Mouse (Mus musculus) liver, adult (tissue): ENCODE measurements around the gene Isg15.

Experiments used
- GATA4 ChIP-seq: IDR thresholded peaks from 2 replicates; pipeline ENCODE4 v1.6.1; 2014; ENCODE audit warnings: mild to moderate bottlenecking, low read length; ENCODE audit not compliant: insufficient replicate concordance

Isg15 gene

GRCm38 (mm10) chr4:156216196-156216595 is 15.6 kb upstream of the Isg15 start:
- no peak for TF ChIP-seq GATA4

GRCm38 (mm10) chr4:156215649-156216048 is 15.0 kb upstream of the Isg15 start, which contains the start of gene Perm1:
TSS of gene Perm1 (plus strand) at chr4:156215868.
- TF ChIP-seq GATA4, result no peak

GRCm38 (mm10) chr4:156213134-156213533 is 12.5 kb upstream of the Isg15 start:
- no peak for TF ChIP-seq GATA4

- no peak for TF ChIP-seq GATA4
These were observed 9.5 kb upstream of the Isg15 start for GRCm38 (mm10) chr4:156209963-156210635.

- TF ChIP-seq GATA4, result no peak
These were observed 8.3 kb upstream of the Isg15 start for GRCm38 (mm10) chr4:156208872-156209271.

- no peak for TF ChIP-seq GATA4
These were observed 3.0 kb upstream of the Isg15 start for GRCm38 (mm10) chr4:156203413-156204131.

GRCm38 (mm10) chr4:156203001-156203412 is 2.4 kb upstream of the Isg15 start, which contains the start of gene AW011738:
TSS of gene AW011738 (plus strand) at chr4:156203304.
- TF ChIP-seq GATA4, result no peak

- TF ChIP-seq GATA4, result no peak
These were observed 1.9 kb upstream of the Isg15 start for GRCm38 (mm10) chr4:156202462-156202893.

GRCm38 (mm10) chr4:156197829-156198205 is 2.8 kb downstream of the Isg15 start:
- no peak; the same call in 1 of the 2 replicates for TF ChIP-seq GATA4

GRCm38 (mm10) chr4:156197131-156197828 is 3.3 kb downstream of the Isg15 start, which contains the start of gene Agrn:
TSS of gene Agrn (minus strand) at chr4:156197488.
- no peak for TF ChIP-seq GATA4

- TF ChIP-seq GATA4, result no peak
These were observed 4.4 kb downstream of the Isg15 start for GRCm38 (mm10) chr4:156195927-156196870.

- TF ChIP-seq GATA4, result no peak
These were observed 6.3 kb downstream of the Isg15 start for GRCm38 (mm10) chr4:156194346-156194745.

GRCm38 (mm10) chr4:156193906-156194305 is 6.7 kb downstream of the Isg15 start:
- no peak for TF ChIP-seq GATA4

GRCm38 (mm10) chr4:156193200-156193590 is 7.4 kb downstream of the Isg15 start:
- no peak for TF ChIP-seq GATA4
